Mouse (Mus musculus) heart, adult 2 months (tissue): ENCODE results near the gene Tssk3.

Experiments used
- CTCF ChIP-seq: fragments of 200-600 bp; IDR thresholded peaks from 2 replicates; pipeline ENCODE4 v1.8.1; 2022; ENCODE audit warnings: antibody characterized with exemption, mild to moderate bottlenecking, moderate library complexity
- EP300 ChIP-seq: fragments of 200-500 bp; IDR thresholded peaks from 2 replicates; pipeline ENCODE4 v1.6.1; 2011; ENCODE audit warnings: low read depth, low read length, control low read depth; ENCODE audit not compliant: insufficient read depth
- POLR2A ChIP-seq: fragments of 200-500 bp; IDR thresholded peaks from 2 replicates; pipeline ENCODE4 v1.6.1; 2011; ENCODE audit warnings: mild to moderate bottlenecking, low read depth, low read length, control low read depth; ENCODE audit not compliant: insufficient read depth

DNA sequence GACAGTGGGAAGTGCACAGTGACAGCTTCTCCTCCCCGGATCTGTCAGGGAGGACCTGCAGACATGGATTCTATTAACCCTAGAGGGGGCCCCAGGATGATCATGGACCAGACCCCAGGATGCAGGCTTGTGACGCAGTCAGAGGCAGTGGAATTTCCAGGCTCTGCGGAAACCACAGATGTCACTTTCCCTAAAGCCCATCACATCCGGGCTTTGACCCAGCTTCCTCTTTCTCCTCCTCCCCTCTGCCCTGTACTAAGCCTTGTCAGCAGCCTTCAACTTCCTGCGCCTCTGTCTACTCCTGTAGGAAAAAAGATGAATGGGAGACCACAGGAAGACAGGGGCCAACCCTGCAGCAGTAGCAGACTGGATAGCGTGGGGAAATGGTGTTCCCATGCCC is 5.8 kb upstream of the Tssk3 start:
- no peak for TF ChIP-seq CTCF
- no peak for TF ChIP-seq POLR2A
- no peak for TF ChIP-seq EP300
